Comparison of ENCODE assay signal across 10 mouse cellular contexts in the genomic region with DNA sequence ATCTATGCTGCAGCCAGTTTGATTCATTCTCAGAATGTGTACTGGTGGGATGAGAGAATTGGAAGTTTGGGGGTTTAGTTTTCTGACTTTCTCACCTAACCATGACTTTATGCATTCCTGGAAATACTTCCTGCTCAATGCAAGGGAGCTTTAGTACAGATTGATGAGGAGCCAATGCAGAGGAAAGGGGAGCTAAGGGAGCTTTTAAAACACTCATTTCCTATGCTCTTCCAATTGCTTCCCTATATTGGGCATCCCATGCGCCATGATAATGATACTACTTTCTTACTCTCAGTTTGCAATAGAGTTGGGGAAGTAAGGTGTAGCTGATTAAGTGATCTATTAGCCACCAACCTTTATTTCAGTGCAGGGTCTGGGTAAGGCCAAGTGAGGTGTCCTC. TPM values are rescaled to one million over a fixed set of nuclear protein-coding genes. Genes with fewer than 3 reads are reported as not detected.
A peak's percentile ranks its signal among the peaks of the same experiment; 100 is the strongest.
DNase-seq lines count a peak whose midpoint lies in the region; ATAC-seq and TF ChIP-seq lines count a peak whose summit lies in the region.
"Had no signal": no experiment of that assay in that cellular context is flagged by ENCODE, and none has a peak within 500 bp of the region (broad histone marks: within the 10 kb centered on the region; RNA-seq: fewer than 3 reads in every experiment).

No protein-coding gene starts in this region.

- in situ Hi-C loops in Patski (cut with MboI; ENCODE audit: low pct_unique_long_range_greater_than_20kb): no loop called here

- ATAC-seq in heart, embryonic 15.5 days (replicated peaks; ENCODE audit: insufficient number of reproducible peaks, insufficient read depth, low FRiP score, low read depth): no peak
- ATAC-seq in Patski: peak; percentile 8
- ATAC-seq in hindbrain, embryonic 11.5 days (ENCODE audit: low FRiP score): peak; percentile 39
- no peak for ATAC-seq in inflammation-experienced regulatory T-cells, adult 6 months
- ATAC-seq: CD4-positive, CD25-positive, alpha-beta regulatory T cell, adult 4 months had no signal

- POLR2A ChIA-PET in Patski (lab: Charles Lee): interaction anchor here (0.6 kb wide), 1 partner anchor 15 kb away, joined by 3 read pairs; no protein-coding TSS in a partner anchor

- H3K4me2 ChIP-seq in heart, embryonic 15.5 days: peak overlapping the region; percentile 86
- H3K4me2 ChIP-seq in hindbrain, embryonic 11.5 days (replicated peaks; ENCODE audit: low read depth, low read length): peak overlapping the region; percentile 62

- DNase-seq in heart, postnatal 25 days (ENCODE audit: low spot score): no peak
- DNase-seq in Patski (ENCODE audit: low read depth, low spot score): no peak
- DNase-seq in hindbrain, embryonic 11.5 days (ENCODE audit: low spot score): no peak
- DNase-seq in midbrain, embryonic 10.5 days (ENCODE audit: low spot score): no peak
- DNase-seq in urinary bladder, postnatal 25 days (ENCODE audit: low spot score): no peak
- DNase-seq in thymus, postnatal 36 days: no peak
- DNase-seq: cerebellum, adult 11-12 months had no signal

- H3K27me3 ChIP-seq in heart, embryonic 15.5 days: no peaks in the 10 kb centered on the region
- H3K27me3 ChIP-seq in Patski: no peaks in the 10 kb centered on the region
- H3K27me3 ChIP-seq in hindbrain, embryonic 11.5 days (ENCODE audit: control insufficient read depth, insufficient read depth, low read length): no peaks in the 10 kb centered on the region
- H3K27me3 ChIP-seq in midbrain, embryonic 10.5 days (ENCODE audit: low read depth, poor library complexity, severe bottlenecking): no peaks in the 10 kb centered on the region

- no peaks in the 10 kb centered on the region for H3K9me3 ChIP-seq in heart, embryonic 15.5 days (replicated peaks)
- H3K9me3 ChIP-seq in hindbrain, embryonic 11.5 days (ENCODE audit: control insufficient read depth, low read length): no peaks in the 10 kb centered on the region
- H3K9me3 ChIP-seq in midbrain, embryonic 10.5 days (replicated peaks): no peaks in the 10 kb centered on the region

- no peak for TF ChIP-seq CTCF in Patski (IDR thresholded peaks at IDR 0.05)

- 56% methylated on average over 1 of the region's 1 CpGs for WGBS in heart, embryonic 15.5 days
- WGBS in hindbrain, embryonic 11.5 days: 66% methylated on average over 1 of the region's 1 CpGs
- 66% methylated on average over 1 of the region's 1 CpGs for WGBS in midbrain, embryonic 10.5 days

- H3K9ac ChIP-seq in heart, embryonic 15.5 days: peak overlapping the region; percentile 82
- peak overlapping the region; percentile 87 for H3K9ac ChIP-seq in hindbrain, embryonic 11.5 days (ENCODE audit: low read depth, low read length)

- peaks cover 11% of the 10 kb centered on the region for H3K4me1 ChIP-seq in heart, embryonic 15.5 days (replicated peaks)
- no peaks in the 10 kb centered on the region for H3K4me1 ChIP-seq in hindbrain, embryonic 11.5 days (replicated peaks; ENCODE audit: control insufficient read depth, insufficient read depth, low read length)
- peaks cover 8% of the 10 kb centered on the region; the same call in 1 of the 2 replicates for H3K4me1 ChIP-seq in midbrain, embryonic 10.5 days

- CTCF ChIA-PET in Patski (lab: Charles Lee): interaction anchor here (0.8 to 1.6 kb wide), 4 partner anchors 12 to 133 kb away, joined by 3 to 6 read pairs (median 4); no protein-coding TSS in a partner anchor

- peak overlapping the region; percentile 75 for H3K27ac ChIP-seq in heart, embryonic 15.5 days
- H3K27ac ChIP-seq in hindbrain, embryonic 11.5 days (ENCODE audit: low read depth, low read length): no peak overlapping the region
- peak overlapping the region; percentile 92 for H3K27ac ChIP-seq in midbrain, embryonic 10.5 days (replicated peaks)

- no peaks in the 10 kb centered on the region for H3K36me3 ChIP-seq in heart, embryonic 15.5 days
- no peaks in the 10 kb centered on the region for H3K36me3 ChIP-seq in hindbrain, embryonic 11.5 days (ENCODE audit: control insufficient read depth, insufficient read depth, low read length)
- H3K36me3 ChIP-seq in midbrain, embryonic 10.5 days: no peaks in the 10 kb centered on the region

- peak overlapping the region; percentile 77 for H3K4me3 ChIP-seq in heart, embryonic 15.5 days
- H3K4me3 ChIP-seq in hindbrain, embryonic 11.5 days (ENCODE audit: low read depth, low read length): peak overlapping the region; percentile 64
- peak overlapping the region; percentile 69 for H3K4me3 ChIP-seq in midbrain, embryonic 10.5 days

- intact Hi-C loops in heart, postnatal 25 days (cut with DNase I): no loop called here

RNA-seq across cellular contexts. Expression of a gene that starts 1.0 kb away (rescaled TPM):
- 2.8 and 3.4 TPM in 2 replicates for polyA plus RNA-seq in heart, embryonic 15.5 days (2015; fragmentation: Nextera tagmentation; extraction: Ambion mirVana)
- total RNA-seq in heart, postnatal 25 days (2021): 1 to 10 TPM in 1 of 2 experiments, under 1 TPM in 1; 0.83 to 1.2 TPM
- polyA plus RNA-seq in Patski (2021): 14.4 TPM
- 3.0 and 4.1 TPM in 2 replicates for polyA plus RNA-seq in hindbrain, embryonic 11.5 days (2014; fragmentation: Nextera tagmentation; extraction: Ambion mirVana)
- polyA plus RNA-seq in midbrain, embryonic 10.5 days (2016; fragmentation: Nextera tagmentation; extraction: Ambion mirVana): 3.2 and 3.5 TPM in 2 replicates
- not detected for polyA plus RNA-seq in inflammation-experienced regulatory T-cells, adult 6 months (2017; shearing (Covaris generic))
- polyA plus RNA-seq: CD4-positive, CD25-positive, alpha-beta regulatory T cell, adult 4 months had no signal

Comparison
In these comparisons a context has a peak if more than half of its experiments do, and no peak if none do; other contexts are left out.
1. ATAC-seq: peak in Patski (single experiment) and hindbrain, embryonic 11.5 days (single experiment); none in heart, embryonic 15.5 days (single experiment) and inflammation-experienced regulatory T-cells, adult 6 months (single experiment).
2. Peak in every context shown above with its lines, with median percentiles within 50 percentile points of each other: H3K4me3 ChIP-seq.